Mouse (Mus musculus) hindbrain, embryonic 10.5 days (tissue): Measurements from ENCODE around the gene Ets1. TPM values are rescaled to one million over a fixed set of nuclear protein-coding genes. Genes with fewer than 3 reads are reported as not detected.
A peak's percentile ranks its signal among the peaks of the same experiment; 100 is the strongest.

Experiments used
- DNase-seq: peaks from one replicate; pipeline ENCODE4 v3.0.0-alpha.2; 2017; ENCODE audit warnings: low spot score
- H3K27ac ChIP-seq: fragments of 300-500 bp; sonication (generic); 2 replicates; pipeline ENCODE4 v1.5.1; 2016; ENCODE audit warnings: mild to moderate bottlenecking, moderate library complexity
- H3K27me3 ChIP-seq: fragments of 300-500 bp; sonication (generic); 2 replicates; pipeline ENCODE4 v1.6.1; 2016; ENCODE audit warnings: mild to moderate bottlenecking; ENCODE audit not compliant: poor library complexity, insufficient read depth, severe bottlenecking
- H3K36me3 ChIP-seq: fragments of 300-500 bp; sonication (generic); 2 replicates; pipeline ENCODE4 v1.6.1; 2016; ENCODE audit warnings: mild to moderate bottlenecking, moderate library complexity
- H3K4me1 ChIP-seq: fragments of 300-500 bp; sonication (generic); replicated peaks from 2 replicates; pipeline ENCODE4 v1.6.1; 2016; ENCODE audit warnings: mild to moderate bottlenecking
- H3K4me3 ChIP-seq: fragments of 300-500 bp; sonication (generic); 2 replicates; pipeline ENCODE4 v1.5.1; 2016; ENCODE audit warnings: mild to moderate bottlenecking, moderate library complexity
- H3K9me3 ChIP-seq: fragments of 300-500 bp; sonication (generic); 2 replicates; pipeline ENCODE4 v1.6.1; 2016; ENCODE audit warnings: mild to moderate bottlenecking, moderate library complexity
- WGBS: fragments of 180-500 bp; shearing (Covaris S2); methylation state at CpG from one replicate; pipeline ENCODE4 v1.1.7; 2016; 5-methylcytosine and 5-hydroxymethylcytosine counted together
- polyA plus RNA-seq: library from polyadenylated mRNA; unstranded; fragments of >200 nt; fragmentation: Nextera tagmentation; extraction: Ambion mirVana; gene quantifications from 2 replicates; pipeline ENCODE4 v1.2.1, GENCODE M21; 2016

Gene Ets1
- polyA plus RNA-seq, 1 experiment from 2014 or later: 29.0 TPM

DNA sequence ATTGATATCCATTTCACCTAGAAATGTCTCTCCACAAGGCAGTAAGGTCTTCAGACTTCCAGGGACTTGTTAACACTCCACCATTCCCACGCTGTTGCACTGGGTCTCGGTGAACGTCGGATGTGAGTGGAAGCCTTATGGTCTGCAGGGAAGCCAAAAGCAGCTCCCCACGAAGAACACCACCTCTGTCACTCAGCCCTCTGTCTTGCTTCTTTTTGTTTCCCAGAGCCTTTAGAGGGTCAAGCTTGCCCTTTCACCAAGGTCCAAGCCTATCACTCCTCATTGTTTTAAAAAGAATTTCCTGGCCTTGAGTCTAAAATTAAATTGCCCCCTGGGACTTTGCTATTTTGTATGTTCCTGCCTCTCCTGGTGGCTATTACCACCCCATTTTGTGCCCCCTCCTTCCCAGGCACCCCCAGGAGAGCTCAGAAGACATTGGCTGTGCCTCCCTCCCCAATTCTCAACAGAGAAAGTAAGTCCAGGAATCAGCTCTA lies 20.4 kb downstream of the Ets1 start:
- Histone ChIP-seq H3K4me3 (no peak overlapping the region), H3K4me1 (peaks cover 9% of the 10 kb centered on the region; the same call in 1 of the 2 replicates), H3K27me3 (peaks cover under 1% of the 10 kb centered on the region; the same call in 1 of the 2 replicates), H3K9me3 (no peaks in the 10 kb centered on the region), H3K27ac (no peak overlapping the region), H3K36me3 (no peaks in the 10 kb centered on the region)
- WGBS: 65% methylated on average over 5 of the region's 5 CpGs
- no peak for DNase-seq

DNA sequence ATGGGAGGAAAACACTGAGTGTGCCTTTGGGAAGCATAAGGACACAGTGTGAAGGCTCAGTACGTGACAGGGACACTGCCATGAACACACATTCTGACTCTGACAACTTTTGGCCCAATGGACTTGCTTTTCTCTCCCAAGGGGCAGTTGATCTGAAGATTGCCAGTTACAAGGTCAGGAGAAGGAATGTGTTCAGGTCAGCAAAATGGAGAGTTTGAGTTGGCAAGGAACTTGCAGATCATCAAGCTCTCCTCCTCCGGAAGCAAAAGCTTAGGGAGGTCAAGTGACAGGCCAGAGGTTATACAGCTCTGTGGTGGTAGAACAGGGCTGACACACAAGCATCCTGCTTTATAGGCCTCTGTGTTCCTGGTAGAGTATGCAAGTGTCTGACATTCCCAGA lies 21.1 kb downstream of the Ets1 start:
- WGBS: 47% methylated on average over 2 of the region's 2 CpGs

DNA sequence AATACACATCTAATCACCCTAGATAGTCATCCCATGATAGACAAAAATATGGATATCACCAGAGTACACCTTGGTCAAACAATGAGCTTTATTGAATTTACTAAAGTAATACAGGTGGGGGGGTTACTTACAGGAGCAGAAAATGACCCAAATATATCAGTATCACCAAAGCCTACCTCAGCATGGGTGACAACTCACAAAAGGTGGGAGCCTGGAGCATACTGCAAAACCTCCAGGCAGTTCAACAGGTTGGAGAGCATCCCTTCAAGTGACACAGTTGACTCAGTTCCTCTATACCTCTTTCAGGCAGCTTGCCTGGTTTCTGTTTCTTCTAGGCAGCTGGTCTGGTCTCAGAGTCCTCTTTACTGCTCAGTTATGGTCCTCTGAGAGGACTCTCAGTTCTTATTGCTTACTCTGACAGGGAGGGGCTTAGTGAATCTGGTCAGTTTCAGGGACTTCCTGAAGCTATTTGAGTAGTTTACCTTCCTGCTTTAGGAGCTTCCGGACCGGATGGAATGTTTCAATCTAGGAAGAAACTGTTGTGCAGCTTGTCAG lies 24.5 kb downstream of the Ets1 start:
- Histone ChIP-seq H3K4me1 (peaks cover 9% of the 10 kb centered on the region; the same call in 1 of the 2 replicates), H3K36me3 (no peaks in the 10 kb centered on the region), H3K27ac (no peak overlapping the region), H3K9me3 (no peaks in the 10 kb centered on the region), H3K27me3 (peaks cover 22% of the 10 kb centered on the region), H3K4me3 (no peak overlapping the region)
- WGBS: 99% methylated on average over 2 of the region's 2 CpGs
- DNase-seq: no peak

More for the DNA sequence above, 21.1 kb downstream of the Ets1 start:
- peak; percentile 25 for DNase-seq
- Histone ChIP-seq H3K27me3 (peaks cover 7% of the 10 kb centered on the region; the same call in 1 of the 2 replicates), H3K27ac (no peak overlapping the region), H3K9me3 (no peaks in the 10 kb centered on the region), H3K36me3 (no peaks in the 10 kb centered on the region), H3K4me3 (no peak overlapping the region), H3K4me1 (peaks cover 9% of the 10 kb centered on the region; the same call in 1 of the 2 replicates)

DNA sequence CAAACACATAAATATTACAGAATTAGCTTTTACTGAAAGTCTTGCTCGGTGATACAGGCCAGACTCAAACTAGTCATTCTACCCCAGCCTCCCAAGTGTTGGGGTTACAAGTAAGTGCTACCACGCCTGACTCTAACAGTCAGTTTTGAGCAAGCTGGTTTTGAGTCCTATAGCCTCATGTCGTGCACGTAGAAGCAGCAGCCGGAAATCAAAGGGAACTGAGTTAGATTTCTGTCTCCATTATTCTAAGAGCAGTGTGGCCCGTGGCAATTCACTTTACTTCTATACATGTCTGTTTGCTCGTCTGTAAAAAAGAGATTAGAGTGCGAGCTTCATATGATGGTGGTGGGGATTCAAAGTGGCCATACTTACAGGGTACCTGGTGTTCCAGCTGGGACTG lies 25.1 kb downstream of the Ets1 start:
- H3K9me3 ChIP-seq: no peaks in the 10 kb centered on the region
- no peak for DNase-seq
- no peaks in the 10 kb centered on the region for H3K36me3 ChIP-seq
- peaks cover 27% of the 10 kb centered on the region for H3K27me3 ChIP-seq
- peaks cover 8% of the 10 kb centered on the region; the same call in 1 of the 2 replicates for H3K4me1 ChIP-seq
- no peak overlapping the region for H3K27ac ChIP-seq
- no peak overlapping the region for H3K4me3 ChIP-seq
- WGBS: 89% methylated on average over 8 of the region's 8 CpGs

DNA sequence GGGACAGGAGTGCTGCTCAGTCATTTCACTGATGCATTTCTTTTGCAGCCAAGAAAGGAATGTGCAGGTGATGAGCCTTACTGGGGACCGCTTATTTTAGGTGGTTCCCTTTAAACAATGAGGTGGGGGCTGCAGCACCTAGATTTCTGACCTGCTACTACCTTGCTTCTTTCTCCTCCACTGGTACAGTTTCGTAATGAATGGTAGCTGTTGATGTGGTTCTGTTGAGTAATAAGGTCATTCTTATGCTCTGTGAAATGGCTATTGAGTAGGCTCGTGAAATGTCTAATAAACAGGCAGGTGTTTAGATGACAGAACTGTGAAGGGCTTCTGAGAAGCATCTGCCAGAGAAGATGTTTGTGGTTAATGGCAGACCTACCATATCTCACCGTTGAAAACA lies 25.5 kb downstream of the Ets1 start:
- H3K4me1 ChIP-seq: peaks cover 3% of the 10 kb centered on the region; the same call in 1 of the 2 replicates
- no peaks in the 10 kb centered on the region for H3K9me3 ChIP-seq
- H3K27ac ChIP-seq: no peak overlapping the region
- peaks cover 32% of the 10 kb centered on the region for H3K27me3 ChIP-seq
- no peak overlapping the region for H3K4me3 ChIP-seq
- no peaks in the 10 kb centered on the region for H3K36me3 ChIP-seq
- WGBS: 86% methylated on average over 4 of the region's 4 CpGs
- DNase-seq: no peak

DNA sequence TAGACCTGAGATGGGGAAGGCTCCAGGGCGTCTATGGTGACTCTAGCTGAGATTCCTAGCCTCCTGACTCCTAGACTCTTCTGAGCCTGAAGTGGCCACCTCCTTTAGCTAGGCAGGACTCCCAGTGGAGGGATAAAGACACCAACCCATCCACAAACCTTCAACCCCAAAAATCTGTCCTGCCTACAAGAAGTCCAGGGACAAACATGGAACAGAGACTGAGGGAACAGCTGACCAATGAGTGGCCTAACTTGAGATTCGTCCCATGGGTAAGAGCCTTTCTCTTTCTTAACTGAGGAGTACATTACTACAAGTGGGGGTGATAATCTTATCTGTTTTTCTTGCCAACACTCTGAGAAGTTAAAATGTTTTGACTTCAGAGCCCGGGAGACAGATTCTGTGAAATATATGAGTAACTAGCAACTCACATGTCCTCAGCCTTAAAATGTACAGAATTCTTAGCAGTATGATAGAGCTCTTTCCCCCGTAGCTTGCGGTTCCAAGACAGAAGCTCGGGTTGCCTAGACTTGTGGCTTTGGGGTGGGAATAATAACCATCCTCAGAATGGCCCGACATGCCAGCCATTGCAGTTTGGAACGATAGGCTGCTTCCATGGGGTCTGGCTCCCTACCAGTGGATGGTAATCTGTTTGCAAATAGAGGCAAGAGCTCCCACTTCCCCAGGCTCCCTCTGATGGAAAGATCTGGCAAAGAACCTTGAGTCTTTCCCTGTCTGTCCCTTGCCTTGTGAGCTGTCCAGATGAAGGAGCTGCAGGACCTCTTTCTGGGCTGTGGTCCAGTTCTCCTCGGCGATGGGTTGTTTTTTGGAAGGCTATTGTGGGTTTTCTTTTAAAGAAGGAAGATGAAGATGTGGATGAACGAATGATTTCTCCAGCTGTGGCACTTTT lies 30.8 kb downstream of the Ets1 start:
- no peaks in the 10 kb centered on the region for H3K9me3 ChIP-seq
- H3K27me3 ChIP-seq: peaks cover 79% of the 10 kb centered on the region
- no peak for DNase-seq

DNA sequence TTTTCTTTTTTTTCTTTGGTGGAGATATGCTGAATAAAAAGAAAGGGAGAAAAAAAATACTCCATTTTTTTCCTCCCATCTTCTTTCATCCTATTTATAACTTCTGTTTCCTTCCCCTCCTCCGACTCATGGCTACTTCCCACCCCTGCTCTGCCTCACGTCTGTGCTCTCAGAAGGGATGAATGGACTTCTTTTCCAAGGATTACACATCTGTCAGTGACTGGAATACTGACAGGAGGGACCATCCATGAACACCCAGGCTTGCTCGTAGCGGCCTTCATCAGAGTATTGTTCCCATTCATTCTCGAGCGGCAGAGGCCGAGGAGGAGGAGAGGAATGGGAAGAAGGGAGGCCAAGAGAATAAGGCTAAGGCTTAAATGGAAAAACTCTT lies 31.5 kb downstream of the Ets1 start:
- H3K4me1 ChIP-seq: peaks cover 42% of the 10 kb centered on the region
- WGBS: 36% methylated on average over 7 of the region's 7 CpGs
- H3K27me3 ChIP-seq: peaks cover 80% of the 10 kb centered on the region

More for the DNA sequence above, 30.8 kb downstream of the Ets1 start:
- Histone ChIP-seq H3K27ac (no peak overlapping the region), H3K4me3 (no peak overlapping the region), H3K4me1 (peaks cover 35% of the 10 kb centered on the region), H3K36me3 (no peaks in the 10 kb centered on the region)
- 73% methylated on average over 11 of the region's 11 CpGs for WGBS

DNA sequence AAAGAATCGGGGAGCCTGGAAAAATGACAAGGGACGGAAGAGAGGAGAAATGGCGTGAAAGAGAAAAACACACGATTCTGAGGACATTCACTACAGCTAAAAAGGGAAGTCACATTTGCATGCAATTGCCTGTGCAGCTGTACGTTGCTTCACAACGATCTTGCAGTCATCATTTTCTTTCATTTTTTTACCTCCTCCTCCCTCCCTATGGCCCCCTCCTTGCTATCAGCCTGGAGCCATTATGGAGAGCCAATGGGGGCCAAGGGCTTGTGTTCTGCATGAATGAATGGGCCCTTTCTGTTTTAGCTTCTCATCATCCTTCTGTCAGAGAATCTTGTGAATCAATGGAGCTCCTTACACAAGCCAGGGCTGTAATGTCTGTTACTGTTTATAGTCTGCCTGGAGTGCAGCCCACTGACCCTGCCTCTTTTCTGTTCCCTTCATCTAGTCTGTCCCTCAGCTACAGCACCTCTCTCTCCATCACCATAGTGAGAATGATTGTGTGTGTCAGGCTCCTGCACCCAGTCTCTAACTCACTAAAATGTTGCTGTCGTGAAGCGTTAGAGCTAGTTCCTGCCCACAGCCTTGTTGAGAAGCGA lies 32.2 kb downstream of the Ets1 start:
- H3K36me3 ChIP-seq: no peaks in the 10 kb centered on the region
- no peaks in the 10 kb centered on the region for H3K9me3 ChIP-seq
- no peak overlapping the region for H3K27ac ChIP-seq
- H3K4me1 ChIP-seq: peaks cover 48% of the 10 kb centered on the region
- peaks cover 87% of the 10 kb centered on the region for H3K27me3 ChIP-seq
- DNase-seq: no peak
- WGBS: 64% methylated on average over 9 of the region's 9 CpGs
- no peak overlapping the region for H3K4me3 ChIP-seq

More for the DNA sequence above, 31.5 kb downstream of the Ets1 start:
- Histone ChIP-seq H3K9me3 (no peaks in the 10 kb centered on the region), H3K4me3 (no peak overlapping the region), H3K27ac (no peak overlapping the region), H3K36me3 (no peaks in the 10 kb centered on the region)
- DNase-seq: no peak

DNA sequence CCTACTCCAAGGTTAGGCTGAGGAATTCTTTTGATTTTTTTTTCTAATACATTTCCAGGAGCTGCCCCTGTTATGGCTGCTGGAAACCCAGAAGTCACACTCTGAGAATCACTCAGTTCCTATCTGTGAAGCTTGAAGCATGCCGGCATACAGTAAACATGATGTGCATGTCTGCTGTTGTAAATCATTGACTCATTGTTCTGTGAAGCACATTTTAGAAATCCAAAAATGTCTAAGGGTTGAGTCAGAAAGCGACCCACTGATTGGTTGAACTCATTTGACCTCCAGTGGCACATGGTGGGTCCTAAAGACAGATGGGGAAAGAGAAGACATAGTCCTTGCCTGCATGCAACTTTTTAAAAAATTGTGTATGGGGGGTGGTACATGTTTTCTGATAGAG lies 33.4 kb downstream of the Ets1 start:
- no peak for DNase-seq
- Histone ChIP-seq H3K9me3 (no peaks in the 10 kb centered on the region), H3K27me3 (peaks cover 97% of the 10 kb centered on the region), H3K36me3 (no peaks in the 10 kb centered on the region), H3K27ac (no peak overlapping the region), H3K4me1 (peaks cover 51% of the 10 kb centered on the region), H3K4me3 (no peak overlapping the region)
- 87% methylated on average over 2 of the region's 2 CpGs for WGBS

DNA sequence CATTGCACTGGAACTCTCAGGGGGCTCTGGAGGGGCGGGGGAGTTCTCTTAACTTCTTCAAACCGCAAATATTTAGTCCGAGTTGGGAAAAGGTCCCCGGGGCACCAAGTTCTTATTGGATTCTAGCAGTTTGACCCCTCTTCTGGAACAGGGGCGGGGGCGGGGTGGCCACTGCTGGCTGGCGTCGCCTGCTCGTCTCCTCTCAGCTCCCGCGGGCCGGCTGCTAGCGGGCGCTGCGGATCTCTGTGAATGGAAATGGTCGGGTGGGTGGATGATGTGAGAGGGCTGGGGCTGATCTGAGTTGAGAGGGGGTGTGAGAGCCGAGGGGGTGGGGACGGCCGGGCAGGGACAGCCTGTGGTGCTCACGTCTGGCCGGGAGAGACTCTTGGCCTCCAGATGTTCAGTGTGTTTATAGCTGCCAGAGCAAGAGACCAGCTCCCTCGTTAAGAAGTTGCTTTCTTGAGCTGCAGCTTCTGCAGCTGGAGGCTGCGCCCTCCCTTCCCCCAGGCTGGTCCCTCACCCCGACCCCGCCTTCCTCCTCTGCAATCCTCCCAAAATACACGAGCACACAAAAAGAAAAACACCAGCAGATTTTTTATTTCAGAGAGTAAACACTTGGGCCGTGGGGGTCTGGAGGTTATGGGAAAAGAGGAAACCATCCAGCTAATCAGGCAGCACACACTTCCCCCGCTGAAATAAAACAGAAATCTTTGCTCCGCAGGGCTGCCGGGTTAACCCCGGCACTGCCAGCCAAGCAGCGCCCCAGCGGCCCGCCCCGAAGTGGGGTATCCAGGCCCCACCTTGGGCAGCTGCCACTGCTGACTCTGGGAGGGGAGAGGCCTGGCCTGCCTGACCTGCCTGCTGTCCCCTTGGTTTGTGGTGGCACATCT lies 36.2 kb downstream of the Ets1 start:
- peaks cover 98% of the 10 kb centered on the region for H3K27me3 ChIP-seq
- no peaks in the 10 kb centered on the region for H3K36me3 ChIP-seq
- peak overlapping the region; percentile 50 for H3K4me3 ChIP-seq
- H3K4me1 ChIP-seq: peaks cover 74% of the 10 kb centered on the region
- H3K9me3 ChIP-seq: no peaks in the 10 kb centered on the region
- 1% methylated on average over 35 of the region's 35 CpGs for WGBS
- H3K27ac ChIP-seq: peak overlapping the region; percentile 63
- peak; percentile 80 for DNase-seq

DNA sequence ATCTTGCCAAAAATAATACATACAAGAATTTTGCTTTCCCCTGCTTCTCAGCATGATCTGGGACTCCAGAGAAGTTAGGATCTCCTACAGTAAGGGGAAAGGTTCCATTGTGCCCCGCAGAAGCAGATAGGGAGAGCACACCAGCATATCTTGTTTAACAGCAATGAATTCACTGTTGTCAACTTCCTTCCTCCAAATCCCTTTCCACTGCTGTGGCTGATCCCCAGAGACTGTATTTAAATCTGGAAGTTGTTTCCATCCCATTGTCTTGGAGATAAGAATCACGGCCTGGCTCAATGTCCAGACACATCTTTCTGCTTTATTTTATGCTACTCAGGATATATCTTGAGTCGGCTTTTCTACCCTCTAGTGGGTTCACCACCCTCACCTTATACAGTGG lies 37.9 kb downstream of the Ets1 start:
- Histone ChIP-seq H3K36me3 (no peaks in the 10 kb centered on the region), H3K27ac (no peak overlapping the region), H3K4me3 (no peak overlapping the region), H3K27me3 (peaks cover 100% of the 10 kb centered on the region), H3K9me3 (no peaks in the 10 kb centered on the region), H3K4me1 (peaks cover 67% of the 10 kb centered on the region)
- DNase-seq: no peak
- 83% methylated on average over 3 of the region's 3 CpGs for WGBS
